In the genomic region with DNA sequence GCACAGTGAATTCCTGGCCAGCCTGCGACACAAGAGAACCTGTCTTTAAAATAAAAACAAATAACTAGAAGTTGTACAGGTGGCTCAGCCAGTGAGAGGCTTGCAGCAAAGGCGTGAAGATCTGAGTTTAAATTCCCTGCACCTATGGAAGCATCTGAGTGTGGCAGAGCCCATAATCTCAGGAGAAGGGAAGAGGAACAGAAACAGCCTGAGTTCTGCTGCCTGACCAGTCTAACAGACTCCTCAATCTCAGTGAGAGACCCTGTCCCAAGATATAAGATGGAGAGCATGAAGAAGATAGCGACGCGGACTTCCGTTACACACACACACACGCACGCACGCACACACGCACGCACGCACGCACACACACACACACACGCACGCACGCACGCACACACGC, we compare ENCODE assay signal across 17 mouse cellular contexts. TPM values are rescaled to one million over a fixed set of nuclear protein-coding genes. Genes with fewer than 3 reads are reported as not detected.
A peak's percentile ranks its signal among the peaks of the same experiment; 100 is the strongest.
DNase-seq lines count a peak whose midpoint lies in the region; ATAC-seq and TF ChIP-seq lines count a peak whose summit lies in the region.
"Had no signal": no experiment of that assay in that cellular context is flagged by ENCODE, and none has a peak within 500 bp of the region (broad histone marks: within the 10 kb centered on the region; RNA-seq: fewer than 3 reads in every experiment).

No protein-coding gene starts in this region.

- no peak overlapping the region for H3K27ac ChIP-seq in hindbrain, embryonic 16.5 days (ENCODE audit: low read depth, low read length)
- H3K27ac ChIP-seq in hindbrain, embryonic 10.5 days: no peak overlapping the region
- H3K27ac ChIP-seq in cortical plate, adult 2 months (ENCODE audit: insufficient read depth, low read length): no peak overlapping the region
- H3K27ac ChIP-seq in midbrain, embryonic 16.5 days (ENCODE audit: low read length): no peak overlapping the region
- H3K27ac ChIP-seq in kidney, embryonic 16.5 days (ENCODE audit: low read length): no peak overlapping the region
- H3K27ac ChIP-seq: embryonic facial prominence, embryonic 13.5 days; intestine, embryonic 15.5 days; kidney, embryonic 15.5 days; liver, embryonic 15.5 days had no signal

- peaks cover 23% of the 10 kb centered on the region for H3K4me1 ChIP-seq in hindbrain, embryonic 16.5 days (ENCODE audit: control insufficient read depth, insufficient read depth, low read depth, low read length)
- peaks cover 26% of the 10 kb centered on the region for H3K4me1 ChIP-seq in hindbrain, embryonic 10.5 days (replicated peaks)
- peaks cover 8% of the 10 kb centered on the region for H3K4me1 ChIP-seq in cortical plate, adult 2 months (ENCODE audit: control insufficient read depth, insufficient read depth, low read length)
- peaks cover 35% of the 10 kb centered on the region for H3K4me1 ChIP-seq in midbrain, embryonic 16.5 days (ENCODE audit: control insufficient read depth, insufficient read depth, low read length)
- peaks cover 5% of the 10 kb centered on the region; the same call in 1 of the 2 replicates for H3K4me1 ChIP-seq in kidney, embryonic 16.5 days (ENCODE audit: insufficient read depth, low read length)
- H3K4me1 ChIP-seq: intestine, embryonic 15.5 days; liver, embryonic 15.5 days had no signal

- no peak overlapping the region for H3K4me3 ChIP-seq in hindbrain, embryonic 16.5 days (ENCODE audit: low read length)
- no peak overlapping the region for H3K4me3 ChIP-seq in hindbrain, embryonic 10.5 days
- H3K4me3 ChIP-seq in cortical plate, adult 2 months (ENCODE audit: insufficient read depth, low read length): peak overlapping the region; percentile 31; the same call in 1 of the 2 replicates
- H3K4me3 ChIP-seq in midbrain, embryonic 16.5 days (ENCODE audit: low read depth, low read length): no peak overlapping the region
- H3K4me3 ChIP-seq in kidney, embryonic 16.5 days (ENCODE audit: low read length): no peak overlapping the region
- H3K4me3 ChIP-seq: embryonic facial prominence, embryonic 13.5 days; intestine, embryonic 15.5 days; kidney, embryonic 15.5 days; liver, embryonic 15.5 days had no signal

- no peak for DNase-seq in hindbrain, embryonic 10.5 days (ENCODE audit: low spot score)
- peak; percentile 63 for DNase-seq in A20 (ENCODE audit: low read depth, low spot score)
- DNase-seq in embryo, embryonic 10 days (ENCODE audit: low spot score): no peak
- DNase-seq: adrenal gland, adult 2 months; cerebellum, adult 8-10 months; gastrocnemius, postnatal 25 days; right cerebral cortex, postnatal 25 days; thymus, adult 2 months had no signal

- TF ChIP-seq POLR2A in cortical plate, adult 2 months (IDR thresholded peaks at IDR 0.05; ENCODE audit: extremely low read depth, insufficient read depth, low read length): no peak

- H3K36me3 ChIP-seq in hindbrain, embryonic 16.5 days (ENCODE audit: control insufficient read depth, insufficient read depth, low read length): no peaks in the 10 kb centered on the region
- no peaks in the 10 kb centered on the region for H3K36me3 ChIP-seq in hindbrain, embryonic 10.5 days
- H3K36me3 ChIP-seq in midbrain, embryonic 16.5 days (ENCODE audit: control insufficient read depth, insufficient read depth, low read length): no peaks in the 10 kb centered on the region
- no peaks in the 10 kb centered on the region for H3K36me3 ChIP-seq in kidney, embryonic 16.5 days (ENCODE audit: insufficient read depth, low read length)
- H3K36me3 ChIP-seq: embryonic facial prominence, embryonic 13.5 days; intestine, embryonic 15.5 days; kidney, embryonic 15.5 days; liver, embryonic 15.5 days had no signal

- no peaks in the 10 kb centered on the region for H3K9me3 ChIP-seq in hindbrain, embryonic 16.5 days (ENCODE audit: control insufficient read depth, low read length)
- no peaks in the 10 kb centered on the region for H3K9me3 ChIP-seq in hindbrain, embryonic 10.5 days
- no peaks in the 10 kb centered on the region for H3K9me3 ChIP-seq in midbrain, embryonic 16.5 days (replicated peaks; ENCODE audit: control insufficient read depth, low read length, poor library complexity, severe bottlenecking)
- H3K9me3 ChIP-seq in kidney, embryonic 16.5 days (ENCODE audit: low read length): no peaks in the 10 kb centered on the region
- H3K9me3 ChIP-seq: embryonic facial prominence, embryonic 13.5 days; intestine, embryonic 15.5 days; kidney, embryonic 15.5 days; liver, embryonic 15.5 days had no signal

- no peaks in the 10 kb centered on the region for H3K27me3 ChIP-seq in hindbrain, embryonic 16.5 days (replicated peaks; ENCODE audit: control insufficient read depth, insufficient read depth, low read length)
- H3K27me3 ChIP-seq in hindbrain, embryonic 10.5 days (ENCODE audit: insufficient read depth, poor library complexity, severe bottlenecking): no peaks in the 10 kb centered on the region; the same call in 1 of the 2 replicates
- H3K27me3 ChIP-seq in midbrain, embryonic 16.5 days (ENCODE audit: control insufficient read depth, insufficient read depth, low read depth, low read length): no peaks in the 10 kb centered on the region
- no peaks in the 10 kb centered on the region for H3K27me3 ChIP-seq in kidney, embryonic 16.5 days (ENCODE audit: insufficient read depth, low read length)
- H3K27me3 ChIP-seq: embryonic facial prominence, embryonic 13.5 days; intestine, embryonic 15.5 days; kidney, embryonic 15.5 days had no signal

- no peak overlapping the region for H3K9ac ChIP-seq in hindbrain, embryonic 16.5 days (ENCODE audit: low read depth, low read length)
- no peak overlapping the region for H3K9ac ChIP-seq in midbrain, embryonic 16.5 days (ENCODE audit: low read depth, low read length)
- no peak overlapping the region for H3K9ac ChIP-seq in kidney, embryonic 16.5 days (replicated peaks; ENCODE audit: low read length)
- H3K9ac ChIP-seq: embryonic facial prominence, embryonic 13.5 days; intestine, embryonic 15.5 days; kidney, embryonic 15.5 days; liver, embryonic 15.5 days had no signal

- TF ChIP-seq CTCF in cortical plate, adult 2 months (IDR thresholded peaks at IDR 0.05; ENCODE audit: extremely low read depth, insufficient read depth, low read length): no peak

- peak overlapping the region; percentile 21; the same call in 1 of the 2 replicates for H3K4me2 ChIP-seq in hindbrain, embryonic 16.5 days (ENCODE audit: low read length)
- H3K4me2 ChIP-seq in midbrain, embryonic 16.5 days (ENCODE audit: low read length): peak overlapping the region; percentile 64; the same call in 1 of the 2 replicates
- no peak overlapping the region for H3K4me2 ChIP-seq in kidney, embryonic 16.5 days (replicated peaks; ENCODE audit: low read depth, low read length)
- H3K4me2 ChIP-seq: intestine, embryonic 15.5 days; kidney, embryonic 15.5 days; liver, embryonic 15.5 days had no signal

- no peak for ATAC-seq in hindbrain, embryonic 16.5 days
- no peak for ATAC-seq in midbrain, embryonic 16.5 days
- ATAC-seq in kidney, embryonic 16.5 days (ENCODE audit: low FRiP score, low TSS enrichment): no peak
- ATAC-seq: intestine, embryonic 15.5 days; lung, postnatal 0 days had no signal

- WGBS in hindbrain, embryonic 16.5 days: 84% methylated on average over 18 of the region's 18 CpGs
- WGBS in hindbrain, embryonic 10.5 days: 86% methylated on average over 18 of the region's 18 CpGs
- 88% methylated on average over 18 of the region's 18 CpGs for WGBS in midbrain, embryonic 16.5 days
- WGBS in kidney, embryonic 16.5 days: 86% methylated on average over 18 of the region's 18 CpGs

RNA-seq across cellular contexts. Expression of gene Cacng8, which starts 2.7 kb away (rescaled TPM):
- polyA plus RNA-seq in hindbrain, embryonic 16.5 days (2015; fragmentation: Nextera tagmentation; extraction: Ambion mirVana): 8.6 and 13.7 TPM in 2 replicates
- 5.5 and 7.8 TPM in 2 replicates for polyA plus RNA-seq in hindbrain, embryonic 10.5 days (2016; fragmentation: Nextera tagmentation; extraction: Ambion mirVana)
- polyA plus RNA-seq in cortical plate, adult 2 months (2012; rRNA removed): 50.3 and 63.3 TPM in 2 replicates
- polyA plus RNA-seq in midbrain, embryonic 16.5 days (2015; fragmentation: Nextera tagmentation; extraction: Ambion mirVana): 13.3 and 17.3 TPM in 2 replicates
- polyA plus RNA-seq in kidney, embryonic 16.5 days (2015; fragmentation: Nextera tagmentation; extraction: Ambion mirVana): 1.0 TPM in 2 replicates
- polyA plus RNA-seq: liver, embryonic 15.5 days had no signal

RNA-seq across cellular contexts. Expression of gene Cacng6, which starts 36.2 kb away (rescaled TPM):
- polyA plus RNA-seq in hindbrain, embryonic 16.5 days (2015; fragmentation: Nextera tagmentation; extraction: Ambion mirVana): 0.62 TPM in 1 of 2 replicates, not detected in the other
- polyA plus RNA-seq in hindbrain, embryonic 10.5 days (2016; fragmentation: Nextera tagmentation; extraction: Ambion mirVana): 0.12 TPM in 1 of 2 replicates, not detected in the other
- 0.81 and 1.4 TPM in 2 replicates for polyA plus RNA-seq in cortical plate, adult 2 months (2012; rRNA removed)
- 0.10 TPM in 1 of 2 replicates, not detected in the other for polyA plus RNA-seq in midbrain, embryonic 16.5 days (2015; fragmentation: Nextera tagmentation; extraction: Ambion mirVana)
- polyA plus RNA-seq in kidney, embryonic 16.5 days (2015; fragmentation: Nextera tagmentation; extraction: Ambion mirVana): 0.19 and 0.22 TPM in 2 replicates
- polyA plus RNA-seq: adrenal gland, adult 2 months; lung, postnatal 0 days had no signal

RNA-seq across cellular contexts. Expression of gene Cacng7, which starts 55.0 kb away (rescaled TPM):
- polyA plus RNA-seq in hindbrain, embryonic 16.5 days (2015; fragmentation: Nextera tagmentation; extraction: Ambion mirVana): 2.6 and 2.9 TPM in 2 replicates
- polyA plus RNA-seq in hindbrain, embryonic 10.5 days (2016; fragmentation: Nextera tagmentation; extraction: Ambion mirVana): 2.2 TPM in 2 replicates
- polyA plus RNA-seq in cortical plate, adult 2 months (2012; rRNA removed): 207 and 214 TPM in 2 replicates
- polyA plus RNA-seq in midbrain, embryonic 16.5 days (2015; fragmentation: Nextera tagmentation; extraction: Ambion mirVana): 2.6 and 3.0 TPM in 2 replicates
- polyA plus RNA-seq in kidney, embryonic 16.5 days (2015; fragmentation: Nextera tagmentation; extraction: Ambion mirVana): 0.81 and 0.92 TPM in 2 replicates

Comparison
In these comparisons a context has a peak if more than half of its experiments do, and no peak if none do; other contexts are left out.
1. RNA of gene Cacng7, which starts 55.0 kb away (polyA plus RNA-seq): 207 to 214 TPM in cortical plate, adult 2 months; 2.6 to 2.9 TPM in hindbrain, embryonic 16.5 days, 2.6 to 3.0 TPM in midbrain, embryonic 16.5 days, 2.2 TPM in hindbrain, embryonic 10.5 days and 0.81 to 0.92 TPM in kidney, embryonic 16.5 days; every median in the first group is over 10 times any median in the second.